Mouse (Mus musculus) layer of hippocampus, postnatal 14 days (tissue): ENCODE data around the gene Acap1. TPM values are rescaled to one million over a fixed set of nuclear protein-coding genes. Genes with fewer than 3 reads are reported as not detected.

Source experiments
- DNase-seq, 2 experiments: peaks; one replicate each; pipeline ENCODE4 v3.0.0; 2021 to 2022; ENCODE audit warnings: low spot score in 2 of 2, mixed read lengths in 1 of 2
- microRNA-seq, 2 experiments: library from miRNA; unstranded; fragments of <30 nt; microRNA quantifications; one replicate each; pipeline ENCODE4 v1.2.0; 2021
- total RNA-seq, 2 experiments: library from RNA; stranded (reverse); gene quantifications; 2 replicates each; pipeline ENCODE4 v1.2.3; 2021

The Acap1 gene
- total RNA-seq, 2 experiments from 2014 or later: 0.30 TPM; not detected in 1

DNA sequence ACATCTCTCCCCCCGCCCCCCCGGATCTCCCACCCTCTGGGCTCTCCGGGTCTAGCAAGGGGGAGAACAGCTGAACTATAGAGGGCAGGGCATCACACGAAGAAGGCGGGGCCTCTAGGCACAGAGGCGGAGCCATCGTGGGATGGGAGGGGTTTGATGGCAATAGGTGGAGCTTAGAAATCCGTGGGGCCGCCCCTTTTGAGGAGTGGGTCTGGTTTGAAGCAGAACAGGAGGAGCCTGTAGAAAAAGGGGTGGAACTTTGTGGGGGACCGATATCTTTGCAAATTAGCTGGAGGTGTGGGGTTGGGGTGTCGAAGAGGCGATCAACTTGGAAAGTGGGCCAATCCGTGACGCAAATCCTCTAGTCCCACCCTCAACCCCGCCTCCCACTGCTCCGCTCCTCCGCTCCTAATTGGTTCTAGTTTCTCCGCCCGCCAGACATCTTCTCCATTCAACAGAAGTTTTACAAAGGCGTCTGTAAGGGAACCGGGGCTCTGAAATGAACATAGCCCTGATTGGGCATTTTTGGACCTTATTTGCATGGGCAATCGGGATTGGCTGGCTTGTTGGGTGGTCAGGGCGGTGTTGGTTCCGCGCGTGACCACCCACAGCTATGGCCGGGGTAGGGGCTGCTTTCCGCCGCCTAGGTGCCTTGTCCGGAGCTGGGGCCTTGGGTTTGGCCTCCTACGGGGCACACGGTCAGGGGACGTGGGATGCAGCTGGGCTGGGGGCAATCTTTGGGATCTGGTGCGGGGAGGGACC is 57.2 kb downstream of the Acap1 start, which contains the start of gene Tmem256:
Gene Tmem256, plus strand, starts transcription at position 563 of the 762 bp plus-strand sequence.
- peak; percentile 98 to 99 for DNase-seq

DNA sequence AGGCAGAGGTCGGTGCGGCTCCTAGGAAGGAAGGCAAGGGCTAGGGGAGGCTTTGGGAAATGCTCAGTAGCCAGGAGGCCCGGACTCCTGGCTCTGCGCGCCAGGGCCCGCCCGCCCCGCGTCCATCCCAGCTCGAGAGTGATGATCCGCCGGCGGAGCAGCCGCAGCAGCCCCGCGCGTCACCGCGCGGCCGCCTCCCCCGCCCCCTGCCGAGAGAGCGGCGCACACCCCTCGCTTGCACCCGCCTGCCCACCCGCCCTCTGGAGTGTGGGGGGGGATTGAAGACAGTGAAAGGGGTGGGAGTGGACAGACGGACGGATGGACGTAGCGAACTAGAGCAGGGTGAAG is 57.8 kb downstream of the Acap1 start, which contains the start of gene Nlgn2:
Gene Nlgn2, minus strand, starts transcription at position 181 of the 348 bp plus-strand sequence.
- no peak for DNase-seq

- peak; percentile 54 for DNase-seq
Measured at GRCm38 (mm10) chr11:69836703-69837576, 58.4 kb downstream of the Acap1 start.

DNA sequence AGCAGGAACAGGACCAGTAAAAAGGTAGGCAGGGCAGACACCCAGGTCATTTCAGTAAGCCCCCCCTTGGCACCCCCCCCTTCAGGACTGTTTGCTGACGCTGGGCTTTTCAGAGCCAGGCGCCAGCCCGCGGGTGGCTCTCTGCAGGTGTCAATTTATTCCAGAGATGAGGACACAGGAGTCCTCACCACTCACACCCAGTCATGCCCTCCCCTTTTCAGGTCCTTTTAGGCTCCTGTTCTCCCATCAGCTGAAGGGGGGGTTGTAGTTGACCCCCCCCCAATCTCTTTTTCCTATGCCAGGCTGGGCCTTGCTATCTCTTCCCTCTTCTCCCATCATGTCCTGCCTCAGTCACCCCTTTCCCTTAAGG is 59.4 kb downstream of the Acap1 start:
- no peak for DNase-seq

DNA sequence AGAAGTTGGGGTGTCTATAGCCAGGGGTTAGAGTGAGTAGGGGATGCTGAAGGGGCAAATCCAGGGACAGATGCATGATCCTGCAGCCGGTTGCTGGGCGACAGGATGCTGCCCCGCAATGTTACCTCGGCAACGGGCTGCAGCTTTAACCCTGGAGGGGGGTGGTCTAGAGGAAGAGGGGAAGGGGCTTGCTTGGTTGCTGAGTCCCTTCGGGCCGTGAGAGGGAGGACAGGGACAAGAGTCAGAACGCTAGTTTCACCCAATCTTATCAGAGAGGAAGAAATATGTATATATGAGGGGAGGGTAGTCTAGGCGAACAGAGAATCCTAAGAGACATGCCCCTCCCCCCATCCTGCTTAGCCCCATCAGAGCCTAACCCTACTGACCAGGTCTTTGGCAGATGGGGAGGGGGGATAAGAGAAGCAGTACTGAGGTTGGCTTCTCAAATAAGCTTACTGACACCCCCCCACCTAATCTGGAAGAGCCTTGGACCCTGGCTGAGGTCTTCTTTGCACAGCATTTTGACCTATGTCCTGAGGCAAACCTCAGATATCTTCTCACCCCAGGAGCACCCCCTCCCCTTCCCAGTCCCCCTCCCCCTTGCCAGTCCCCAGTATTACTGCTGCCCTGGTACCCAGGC is 59.9 kb downstream of the Acap1 start:
- no peak for DNase-seq

DNA sequence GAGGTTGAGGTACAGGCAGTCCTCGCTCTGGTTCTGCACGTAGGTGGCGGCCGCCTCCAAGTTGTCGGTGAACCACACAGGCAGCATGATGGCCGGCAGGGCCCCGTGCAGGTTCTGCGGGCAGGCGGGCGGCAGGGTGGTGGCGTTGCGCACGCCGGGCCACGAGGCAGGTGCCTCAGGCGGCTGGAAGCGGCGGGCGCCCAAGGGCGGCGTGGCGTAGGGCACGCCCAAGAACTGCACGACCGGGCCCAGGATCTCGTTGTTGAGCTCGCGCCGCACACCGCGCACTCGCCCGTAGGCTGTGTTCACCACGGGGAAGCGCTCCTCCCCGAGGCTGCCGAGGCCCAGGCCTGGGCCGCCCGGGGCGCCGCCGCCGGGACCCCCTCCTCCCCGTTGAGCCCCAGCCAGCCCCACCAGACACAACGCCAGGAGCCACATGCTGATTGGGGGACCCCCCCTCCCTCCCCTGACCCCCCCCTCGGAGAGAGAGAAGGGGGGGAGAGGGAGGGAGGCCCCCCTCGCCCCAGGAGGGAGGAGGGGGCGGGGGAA is 61.3 kb downstream of the Acap1 start:
- DNase-seq: peak in 1 of 2 experiments; percentile 31

DNA sequence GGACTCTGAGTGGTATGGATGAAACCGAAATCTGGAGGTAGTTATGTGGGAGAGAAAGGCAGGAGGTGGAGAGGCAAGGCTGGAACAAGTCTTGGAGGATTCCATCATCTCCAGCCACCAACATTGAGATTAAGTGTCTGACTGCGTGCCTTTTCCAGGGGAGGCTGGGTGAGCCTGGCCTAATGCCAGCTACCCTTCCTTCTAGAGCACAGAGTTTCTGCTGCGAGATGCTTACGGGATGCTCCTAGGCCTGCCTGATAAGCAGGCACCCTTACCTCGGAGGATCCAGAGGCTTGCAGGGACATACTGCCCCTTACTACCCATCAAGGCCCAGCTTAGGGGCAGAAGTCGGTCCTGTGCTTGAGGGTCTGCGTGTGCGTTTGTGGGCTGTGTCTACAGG is 61.8 kb downstream of the Acap1 start:
- DNase-seq: no peak

Small RNA genes within 50 kb of the gene (microRNA-seq; reads per million reads assigned to microRNA genes)
- gene Mir6924: 0 reads per million in 2 experiments

Other genes with a start within 250 kb of the Acap1 start
- under 1 TPM in 1 of 2 experiments, not detected in 1; 0.48 TPM for gene Sox15, start 240.2 kb downstream of the Acap1 start, total RNA-seq
- 10 to 100 TPM; 73.3 to 82.4 TPM for gene Mpdu1, start 232.9 kb downstream of the Acap1 start, total RNA-seq
- 10 to 100 TPM; 13.1 to 18.5 TPM for gene Cd68, start 229.4 kb downstream of the Acap1 start, total RNA-seq
- gene Eif4a1, start 223.1 kb downstream of the Acap1 start, total RNA-seq: 100 to 1,000 TPM; 409 to 418 TPM
- 10 to 100 TPM; 84.3 to 88.5 TPM for gene Senp3, start 213.5 kb downstream of the Acap1 start, total RNA-seq
- 1 to 10 TPM in 1 of 2 experiments, under 1 TPM in 1; 0.88 to 1.1 TPM for gene Tnfsf13, start 209.8 kb downstream of the Acap1 start, total RNA-seq
- 1 to 10 TPM; 5.8 to 6.5 TPM for gene Tnfsf12, start 199.7 kb downstream of the Acap1 start, total RNA-seq
- 1 to 10 TPM in 1 of 2 experiments, under 1 TPM in 1; 0.45 to 1.0 TPM for gene Tnfsfm13, start 199.4 kb downstream of the Acap1 start, total RNA-seq
- 10 to 100 TPM; 62.8 to 68.5 TPM for gene Polr2a, start 136.9 kb downstream of the Acap1 start, total RNA-seq
- gene Slc35g3, start 133.6 kb downstream of the Acap1 start, total RNA-seq: under 1 TPM in 1 of 2 experiments, not detected in 1; 0.21 TPM
- 10 to 100 TPM; 82.0 to 83.5 TPM for gene Zbtb4, start 129.6 kb downstream of the Acap1 start, total RNA-seq
- 1 to 10 TPM; 1.0 to 1.1 TPM for gene Chrnb1, start 99.6 kb downstream of the Acap1 start, total RNA-seq
- 10 to 100 TPM; 22.8 to 23.7 TPM for gene Fgf11, start 93.7 kb downstream of the Acap1 start, total RNA-seq
- not detected for gene Tmem102, start 89.9 kb downstream of the Acap1 start, total RNA-seq
- not detected for gene Gm39566, start 80.2 kb downstream of the Acap1 start, total RNA-seq
- not detected for gene Spem2, start 77.1 kb downstream of the Acap1 start, total RNA-seq
- gene Spem1, start 73.4 kb downstream of the Acap1 start, total RNA-seq: under 1 TPM; 0.50 to 0.74 TPM
- 100 to 1,000 TPM; 220 to 226 TPM for gene Nlgn2, start 57.8 kb downstream of the Acap1 start, total RNA-seq
- gene Tmem256, start 57.0 kb downstream of the Acap1 start, total RNA-seq: 100 to 1,000 TPM; 150 to 162 TPM
- gene Plscr3, start 49.2 kb downstream of the Acap1 start, total RNA-seq: 10 to 100 TPM; 22.0 to 23.3 TPM
- not detected for gene Tnk1, start 36.8 kb downstream of the Acap1 start, total RNA-seq
- not detected for gene Tmem95, start 17.5 kb downstream of the Acap1 start, total RNA-seq
- gene Kctd11, start 14.1 kb downstream of the Acap1 start, total RNA-seq: 1 to 10 TPM; 1.1 to 1.2 TPM
- gene 2810408A11Rik, start 5.4 kb upstream of the Acap1 start, total RNA-seq: 1 to 10 TPM; 1.5 to 2.1 TPM
- 100 to 1,000 TPM; 108 to 124 TPM for gene Neurl4, start 5.5 kb upstream of the Acap1 start, total RNA-seq
- gene Gps2, start 18.3 kb upstream of the Acap1 start, total RNA-seq: 10 to 100 TPM; 28.5 to 29.3 TPM
- 100 to 1,000 TPM; 446 to 451 TPM for gene Eif5a, start 26.4 kb upstream of the Acap1 start, total RNA-seq
- 1 to 10 TPM; 8.3 to 9.7 TPM for gene Ybx2, start 40.3 kb upstream of the Acap1 start, total RNA-seq
- gene Slc2a4, start 52.6 kb upstream of the Acap1 start, total RNA-seq: 1 to 10 TPM; 1.8 to 3.6 TPM
- not detected for gene Cldn7, start 69.2 kb upstream of the Acap1 start, total RNA-seq
- 100 to 1,000 TPM; 108 to 115 TPM for gene Ctdnep1, start 85.6 kb upstream of the Acap1 start, total RNA-seq
- 10 to 100 TPM; 88.5 to 93.9 TPM for gene Elp5, start 87.0 kb upstream of the Acap1 start, total RNA-seq
- 100 to 1,000 TPM; 221 to 251 TPM for gene Gabarap, start 95.6 kb upstream of the Acap1 start, total RNA-seq
- 10 to 100 TPM; 38.0 to 40.0 TPM for gene Phf23, start 100.2 kb upstream of the Acap1 start, total RNA-seq
- 10 to 100 TPM; 29.3 to 29.7 TPM for gene Dvl2, start 105.1 kb upstream of the Acap1 start, total RNA-seq
- gene Acadvl, start 119.9 kb upstream of the Acap1 start, total RNA-seq: 10 to 100 TPM; 62.3 to 69.2 TPM
- 100 to 1,000 TPM; 845 to 900 TPM for gene Dlg4, start 121.4 kb upstream of the Acap1 start, total RNA-seq
- 1 to 10 TPM in 1 of 2 experiments, under 1 TPM in 1; 0.88 to 1.0 TPM for gene Asgr1, start 158.5 kb upstream of the Acap1 start, total RNA-seq
- gene Asgr2, start 197.1 kb upstream of the Acap1 start, total RNA-seq: not detected
- 1 to 10 TPM in 1 of 2 experiments, under 1 TPM in 1; 0.55 to 1.2 TPM for gene Mgl2, start 234.8 kb upstream of the Acap1 start, total RNA-seq